Mouse (Mus musculus): ENCODE results near the gene Gan.

Gan gene

GRCm38 (mm10) chr8:117158135-117158761, at the start of gene Gan:
TSS of gene Gan (plus strand) at chr8:117158135.
- DNase-seq (ENCODE audit: low spot score in 2 of 2) = peak; percentile 22 to 36

DNA sequence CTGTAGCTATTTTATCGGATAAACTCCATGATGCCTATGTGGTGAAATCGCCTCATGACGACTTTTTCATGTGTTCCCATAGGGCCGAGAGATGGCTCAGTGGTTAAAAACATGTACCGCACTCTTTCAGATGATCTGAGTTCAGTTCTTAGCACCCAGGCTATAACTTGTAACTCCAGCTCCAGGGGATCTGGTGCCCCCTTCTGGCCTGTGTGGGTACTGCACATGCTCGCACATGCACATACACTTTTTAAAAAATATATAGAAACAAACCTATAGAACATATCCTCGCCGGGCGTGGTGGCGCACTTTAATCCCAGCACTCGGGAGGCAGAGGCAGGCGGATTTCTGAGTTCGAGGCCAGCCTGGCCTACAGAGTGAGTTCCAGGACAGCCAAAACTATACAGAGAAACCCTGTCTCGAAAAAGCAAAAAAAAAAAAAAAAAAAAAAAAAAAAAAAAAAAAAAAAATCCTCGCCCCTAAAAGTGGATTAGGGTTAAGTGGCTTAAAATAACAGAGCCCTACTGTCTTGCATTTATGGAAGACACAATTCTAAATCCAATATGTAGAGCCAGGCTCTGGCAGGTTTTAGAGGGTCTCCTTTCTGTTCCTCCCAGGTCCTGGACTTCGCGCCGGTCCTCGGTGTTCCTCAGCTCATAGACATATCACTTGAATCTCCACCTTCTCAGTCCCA, 48.8 kb upstream of the Gan start:
- no peak for DNase-seq (ENCODE audit: low spot score in 2 of 2)

DNA sequence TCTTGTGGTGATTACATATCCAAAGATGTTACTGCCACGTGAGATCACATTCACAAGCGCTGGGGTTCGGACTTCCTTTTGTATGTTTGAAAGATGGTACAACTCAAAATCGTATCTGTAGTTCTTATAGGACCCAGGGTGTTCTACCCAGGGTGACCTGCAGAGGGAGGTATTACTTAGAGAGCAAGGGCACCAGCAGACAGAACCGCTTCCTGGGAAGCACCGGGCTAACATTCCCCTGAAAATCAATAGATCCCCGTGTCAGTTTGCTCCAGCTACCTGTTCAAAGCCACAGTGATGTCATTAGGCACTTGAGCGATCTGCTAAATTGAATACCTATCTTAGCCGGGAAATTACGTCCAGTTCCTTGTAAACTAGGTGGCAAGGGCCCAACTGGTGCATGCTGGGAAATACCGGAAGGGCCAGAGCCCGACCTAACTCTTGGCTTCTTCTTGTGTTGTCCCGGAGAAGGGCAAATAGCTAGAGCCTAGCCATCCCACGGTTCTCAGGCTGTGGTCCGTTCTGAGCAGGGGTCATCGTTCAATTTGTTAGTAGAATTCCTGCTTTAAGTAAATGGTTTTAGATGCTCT, 48.0 kb upstream of the Gan start:
- DNase-seq (ENCODE audit: low spot score in 2 of 2) = peak; percentile 35 to 51

DNA sequence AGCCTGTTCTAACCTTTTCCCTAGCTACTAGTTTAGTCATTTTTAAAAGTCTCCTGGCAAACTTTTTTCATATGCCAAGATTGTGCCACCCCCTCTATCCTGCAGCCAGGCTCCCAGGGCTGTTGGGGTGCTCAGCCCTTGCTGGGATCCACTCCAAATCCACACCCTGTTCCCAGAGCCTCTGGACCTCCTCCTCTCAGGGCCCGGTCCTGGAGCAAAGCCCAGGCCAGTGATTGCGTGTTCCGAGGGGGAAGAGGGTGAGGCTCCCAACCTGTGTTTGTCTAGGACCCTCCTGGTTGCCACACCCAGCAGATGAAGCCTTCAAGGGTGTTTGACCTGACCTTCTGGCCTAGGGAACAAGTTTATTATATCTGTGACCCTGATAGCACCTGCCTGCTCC, 46.3 kb upstream of the Gan start:
- DNase-seq (ENCODE audit: low spot score in 2 of 2) = no peak

- DNase-seq (ENCODE audit: low spot score in 2 of 2) = no peak
Measured at GRCm38 (mm10) chr8:117112261-117112660, 45.7 kb upstream of the Gan start.

- DNase-seq (ENCODE audit: low spot score in 2 of 2) = no peak
Measured at GRCm38 (mm10) chr8:117115094-117115493, 42.8 kb upstream of the Gan start.

DNA sequence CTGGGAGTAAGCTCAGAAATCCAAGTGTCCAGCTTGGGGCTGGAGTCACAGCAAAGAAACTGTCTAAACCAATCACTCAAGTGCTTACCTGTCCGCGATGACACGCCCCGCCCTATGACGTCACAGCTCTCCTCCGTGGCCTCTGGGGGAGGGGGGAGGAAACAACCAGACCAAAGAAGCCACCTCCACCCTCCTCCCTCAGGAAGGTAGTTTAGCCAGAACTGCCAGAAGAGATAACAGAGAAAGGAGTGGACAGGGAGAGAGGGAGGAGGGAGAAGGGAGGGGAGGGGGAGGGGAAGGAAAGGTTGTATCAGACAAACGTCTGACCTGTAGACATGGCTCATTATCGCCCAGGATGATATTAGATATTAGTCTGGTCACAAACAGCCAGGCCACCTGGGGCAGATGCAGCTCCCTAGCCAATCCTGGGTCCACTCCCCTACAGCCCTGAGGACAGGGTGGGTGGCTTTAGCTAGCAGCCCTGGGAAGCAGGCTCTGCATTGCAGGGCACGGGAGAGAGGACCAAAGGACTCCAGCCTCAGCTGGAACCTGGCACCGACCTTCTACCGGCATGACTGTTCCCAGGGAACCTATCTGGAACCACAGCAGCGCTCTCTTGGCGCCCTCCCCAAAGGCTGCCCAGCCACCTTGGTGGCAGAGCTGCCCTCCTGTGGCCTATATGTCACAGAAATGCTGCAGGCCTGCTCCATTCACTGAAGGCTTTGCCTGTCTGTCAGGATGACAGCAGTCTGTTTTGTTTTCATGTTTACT, 42.1 kb upstream of the Gan start:
- DNase-seq (ENCODE audit: low spot score in 2 of 2) = peak; percentile 11 to 17

DNA sequence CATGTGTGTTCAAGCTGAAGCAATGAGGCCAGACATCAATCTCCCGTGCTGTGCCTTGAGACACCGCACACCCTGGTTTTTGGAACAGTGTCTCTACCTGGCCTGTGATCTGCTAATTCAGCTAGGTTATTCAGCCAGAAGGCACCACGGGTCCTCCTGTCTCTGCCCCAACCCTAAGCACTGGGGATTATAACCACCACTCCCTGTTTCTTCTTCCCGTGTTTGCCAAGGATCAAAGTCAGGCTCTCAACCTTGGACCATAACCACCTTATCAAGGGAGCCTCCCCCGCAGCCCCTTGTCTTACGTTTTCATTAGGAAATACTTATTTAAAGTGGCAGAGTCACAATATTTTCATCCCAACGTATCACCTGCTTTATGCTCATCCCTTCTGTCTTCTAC, 41.4 kb upstream of the Gan start:
- DNase-seq (ENCODE audit: low spot score in 2 of 2) = no peak

- no peak for DNase-seq (ENCODE audit: low spot score in 2 of 2)
Measured at GRCm38 (mm10) chr8:117118409-117118808, 39.5 kb upstream of the Gan start.

DNA sequence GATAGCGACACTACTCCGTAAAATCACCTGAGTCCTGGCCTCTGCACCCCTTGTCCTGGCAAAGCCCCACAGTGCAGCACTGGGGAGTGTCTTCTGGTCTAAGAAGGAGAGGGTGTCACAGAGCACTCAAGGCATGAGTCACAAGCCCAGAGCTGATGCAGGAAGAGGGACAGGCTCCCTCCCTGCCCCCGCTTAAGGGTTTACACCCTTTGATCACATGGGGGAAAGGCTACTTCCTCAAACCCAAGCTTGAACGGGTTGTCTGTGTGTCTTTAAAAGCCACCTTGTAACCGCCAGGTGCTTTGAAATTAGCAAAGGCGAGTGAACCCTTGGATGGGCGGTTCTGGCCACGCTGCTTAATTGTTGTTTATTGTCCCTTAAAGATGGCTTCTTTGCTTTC, 36.7 kb upstream of the Gan start:
- peak; percentile 79 for DNase-seq (ENCODE audit: low spot score in 2 of 2)

- no peak for DNase-seq (ENCODE audit: low spot score in 2 of 2)
Measured at GRCm38 (mm10) chr8:117123850-117124633, 33.9 kb upstream of the Gan start.

DNA sequence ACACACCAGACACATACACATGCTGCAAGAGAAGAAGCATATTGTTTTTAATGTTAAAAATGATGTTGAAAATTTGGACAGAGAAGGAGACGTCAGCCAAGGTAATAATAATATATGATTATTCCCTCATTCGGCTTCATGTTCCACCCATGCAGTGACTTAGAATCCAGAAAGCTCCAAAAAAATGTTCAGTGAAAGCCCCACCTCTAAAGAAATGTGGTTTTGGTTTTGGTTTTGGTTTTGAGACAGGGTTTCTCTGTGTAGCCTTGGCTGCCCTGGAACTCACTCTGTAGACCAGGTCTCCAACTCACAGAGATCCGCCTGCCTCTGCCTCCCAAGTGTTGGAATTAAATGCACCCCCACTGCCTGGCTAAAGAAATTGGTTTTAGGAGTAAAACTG, 32.1 kb upstream of the Gan start:
- DNase-seq (ENCODE audit: low spot score in 2 of 2) = no peak

GRCm38 (mm10) chr8:117126411-117126810, 31.5 kb upstream of the Gan start:
- DNase-seq (ENCODE audit: low spot score in 2 of 2) = no peak

GRCm38 (mm10) chr8:117127063-117127462, 30.9 kb upstream of the Gan start:
- DNase-seq (ENCODE audit: low spot score in 2 of 2) = no peak

- no peak for DNase-seq (ENCODE audit: low spot score in 2 of 2)
Measured at GRCm38 (mm10) chr8:117133702-117134101, 24.2 kb upstream of the Gan start.

GRCm38 (mm10) chr8:117136351-117136750, 21.6 kb upstream of the Gan start:
- no peak for DNase-seq (ENCODE audit: low spot score in 2 of 2)

DNA sequence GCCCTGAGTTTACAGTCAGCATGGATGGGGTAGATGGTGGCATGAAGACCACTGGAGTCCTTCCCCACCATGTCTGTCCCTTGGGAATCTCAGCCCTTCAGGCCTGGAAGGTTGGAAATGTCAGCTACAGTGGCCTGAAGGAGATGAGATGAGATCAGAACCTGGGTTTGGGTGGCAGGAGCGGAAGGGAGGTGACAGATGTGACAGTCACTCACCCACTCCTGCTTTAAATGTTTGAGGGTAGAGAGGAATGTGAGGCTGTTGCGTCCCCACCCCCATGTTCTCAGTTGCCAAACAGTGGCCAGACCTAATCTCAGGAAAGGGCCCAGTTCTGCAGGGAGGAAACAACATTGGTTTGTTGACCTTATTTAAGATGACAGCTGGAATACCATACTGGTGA, 21.2 kb upstream of the Gan start:
- no peak for DNase-seq (ENCODE audit: low spot score in 2 of 2)

- no peak for DNase-seq (ENCODE audit: low spot score in 2 of 2)
Measured at GRCm38 (mm10) chr8:117137357-117137756, 20.6 kb upstream of the Gan start.

DNA sequence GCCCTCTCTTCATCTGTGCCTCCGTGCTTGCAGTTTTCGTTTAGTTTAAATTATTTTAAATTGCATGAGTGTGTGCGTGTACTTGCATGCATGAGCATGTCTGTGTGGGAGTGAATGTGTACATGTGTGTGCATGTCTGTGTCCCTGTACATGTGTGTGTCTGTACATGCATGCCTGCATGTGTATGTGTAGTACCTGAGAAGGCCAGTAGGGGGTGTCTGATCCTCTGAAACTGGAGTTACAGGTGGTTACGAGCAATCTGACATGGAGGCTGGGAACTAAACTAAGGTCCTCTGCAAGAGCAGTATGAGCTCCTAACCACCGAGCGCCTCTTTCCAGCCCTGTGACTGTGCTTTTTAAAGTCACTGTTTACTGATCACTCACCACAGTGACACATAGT, 9.4 kb upstream of the Gan start:
- DNase-seq (ENCODE audit: low spot score in 2 of 2) = no peak

- no peak for DNase-seq (ENCODE audit: low spot score in 2 of 2)
Measured at GRCm38 (mm10) chr8:117156149-117156548, 1.8 kb upstream of the Gan start.

- no peak for DNase-seq (ENCODE audit: low spot score in 2 of 2)
Measured at GRCm38 (mm10) chr8:117156866-117157768, 818 bp upstream of the Gan start.
